Mouse (Mus musculus) G1E (cell line): Measurements from ENCODE around the gene Gm5141. TPM values are rescaled to one million over a fixed set of nuclear protein-coding genes. Genes with fewer than 3 reads are reported as not detected.

Experiments
- ATAC-seq: 2 replicates; pipeline ENCODE4 v1.8.0; 2016; ENCODE audit warnings: mild to moderate bottlenecking; ENCODE audit not compliant: insufficient number of reproducible peaks, poor library complexity, low FRiP score, severe bottlenecking; ENCODE audit errors: extremely low read depth
- DNase-seq: peaks from one replicate; pipeline ENCODE4 v3.0.0; 2012; ENCODE audit warnings: low spot score
- H3K27me3 ChIP-seq: 2 replicates; pipeline ENCODE4 v1.6.1; 2012; ENCODE audit warnings: mild to moderate bottlenecking, low read length, inconsistent platforms; ENCODE audit not compliant: insufficient read depth
- H3K36me3 ChIP-seq: replicated peaks from 2 replicates; pipeline ENCODE3; 2012; ENCODE audit warnings: mild to moderate bottlenecking, inconsistent platforms
- H3K4me1 ChIP-seq: 2 replicates; pipeline ENCODE4 v1.6.1; 2012; ENCODE audit warnings: low read depth, low read length, inconsistent platforms, mixed read lengths; ENCODE audit not compliant: insufficient read depth
- H3K4me3 ChIP-seq: 2 replicates; pipeline ENCODE4 v1.5.1; 2012; ENCODE audit warnings: low read depth, mild to moderate bottlenecking, inconsistent platforms, low read length, moderate library complexity, mixed read lengths
- H3K9me3 ChIP-seq: replicated peaks from 2 replicates; pipeline ENCODE4 v1.6.1; 2012; ENCODE audit warnings: inconsistent platforms
- CTCF ChIP-seq: IDR thresholded peaks from 2 replicates; pipeline ENCODE4 v1.5.1; 2012; ENCODE audit warnings: low read depth, low read length, inconsistent platforms, mixed read lengths
- GATA1 ChIP-seq: IDR thresholded peaks from 2 replicates; pipeline ENCODE4 v1.6.1; 2012; ENCODE audit warnings: borderline replicate concordance, low read length, inconsistent platforms, mixed read lengths
- GATA2 ChIP-seq: IDR thresholded peaks from 2 replicates; pipeline ENCODE4 v1.6.1; 2012; ENCODE audit warnings: low read depth, low read length, inconsistent platforms, borderline replicate concordance
- POLR2AphosphoS5 ChIP-seq: IDR thresholded peaks from 2 replicates; pipeline ENCODE4 v1.6.1; 2012; ENCODE audit warnings: low read depth, low read length, inconsistent platforms; ENCODE audit not compliant: insufficient replicate concordance
- TAL1 ChIP-seq: conservative IDR thresholded peaks from 2 replicates; pipeline ENCODE4 v1.6.1; 2012; ENCODE audit warnings: low read depth, low read length, inconsistent platforms, mixed read lengths
- polyA plus RNA-seq: library from polyadenylated mRNA; stranded (reverse); fragments of >175 nt; gene quantifications from 2 replicates; pipeline ENCODE4 v1.2.3, GENCODE M21; 2012
- total RNA-seq, 2 experiments: library from RNA; stranded (forward) in 1 of 2; stranded (reverse) in 1 of 2; fragments of 200-1000 nt in 1 of 2; fragments of >200 nt in 1 of 2; fragmentation: Nextera tagmentation in 1 of 2; gene quantifications; 2 replicates each; pipeline ENCODE4 v1.2.3; 2014 to 2017

Gene Gm5141
- total and polyA plus RNA-seq, 3 experiments, result 0.11 TPM; not detected in 2

DNA sequence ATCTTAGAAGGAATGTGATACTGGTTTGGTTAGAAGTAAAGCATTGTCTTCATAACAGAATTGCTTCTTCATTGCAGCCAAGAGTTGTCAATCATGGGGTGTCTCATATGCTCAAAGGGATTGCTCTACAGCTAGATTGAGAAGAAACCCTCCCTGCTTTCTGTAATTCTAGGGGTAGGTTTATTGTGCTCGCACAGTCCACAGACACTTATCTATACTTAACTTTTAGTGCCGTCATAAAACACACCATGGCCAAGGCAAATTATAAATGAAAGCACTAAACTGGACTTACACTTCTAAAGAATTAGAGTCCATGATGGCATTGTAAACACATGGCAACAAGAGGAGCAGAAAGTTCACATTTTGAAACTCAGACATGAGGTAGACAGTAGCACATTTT is 52.3 kb downstream of the Gm5141 start:
- DNase-seq, result no peak
- no peaks in the 10 kb centered on the region for H3K9me3 ChIP-seq
- no peak overlapping the region for H3K4me3 ChIP-seq
- TF ChIP-seq GATA2, result no peak
- TF ChIP-seq CTCF, result no peak
- TF ChIP-seq TAL1, result no peak
- no peak for TF ChIP-seq POLR2AphosphoS5
- no peak for TF ChIP-seq GATA1
- no peak for ATAC-seq
- no peaks in the 10 kb centered on the region for H3K27me3 ChIP-seq
- H3K36me3 ChIP-seq, result no peaks in the 10 kb centered on the region
- no peaks in the 10 kb centered on the region for H3K4me1 ChIP-seq

Other genes starting within 250 kb of the Gm5141 start
- 1.3 and 6.5 TPM in 2 replicates for gene Zfp935, start 227.3 kb downstream of the Gm5141 start, total RNA-seq (2014; fragmentation: Nextera tagmentation)
- gene Zfp935, start 227.3 kb downstream of the Gm5141 start, total RNA-seq (2017), result 0.06 TPM in 1 of 2 replicates, not detected in the other
- gene Zfp935, start 227.3 kb downstream of the Gm5141 start, polyA plus RNA-seq, result 0.29 TPM in 1 of 2 replicates, not detected in the other
- gene Zfp934, start 214.6 kb downstream of the Gm5141 start, total RNA-seq (2014; fragmentation: Nextera tagmentation), result 12.3 and 16.4 TPM in 2 replicates
- 4.8 and 8.1 TPM in 2 replicates for gene Zfp934, start 214.6 kb downstream of the Gm5141 start, total RNA-seq (2017)
- 0.14 and 0.28 TPM in 2 replicates for gene Zfp934, start 214.6 kb downstream of the Gm5141 start, polyA plus RNA-seq
- not detected in 2 replicates for gene 6720489N17Rik, start 161.6 kb downstream of the Gm5141 start, total RNA-seq (2014; fragmentation: Nextera tagmentation)
- 0.05 TPM in 1 of 2 replicates, not detected in the other for gene 6720489N17Rik, start 161.6 kb downstream of the Gm5141 start, total RNA-seq (2017)
- gene 6720489N17Rik, start 161.6 kb downstream of the Gm5141 start, polyA plus RNA-seq, result not detected in 2 replicates
- not detected in 2 replicates for gene Platr25, start 25.1 kb downstream of the Gm5141 start, total RNA-seq (2014; fragmentation: Nextera tagmentation)
- 0.29 and 0.49 TPM in 2 replicates for gene Platr25, start 25.1 kb downstream of the Gm5141 start, total RNA-seq (2017)
- gene Platr25, start 25.1 kb downstream of the Gm5141 start, polyA plus RNA-seq, result not detected in 2 replicates
- not detected in 2 replicates for gene Fbp2, start 72.6 kb upstream of the Gm5141 start, total RNA-seq (2014; fragmentation: Nextera tagmentation)
- gene Fbp2, start 72.6 kb upstream of the Gm5141 start, total RNA-seq (2017), result not detected in 2 replicates
- gene Fbp2, start 72.6 kb upstream of the Gm5141 start, polyA plus RNA-seq, result not detected in 2 replicates
- gene Fbp1, start 102.5 kb upstream of the Gm5141 start, total RNA-seq (2014; fragmentation: Nextera tagmentation), result not detected in 2 replicates
- not detected in 2 replicates for gene Fbp1, start 102.5 kb upstream of the Gm5141 start, total RNA-seq (2017)
- gene Fbp1, start 102.5 kb upstream of the Gm5141 start, polyA plus RNA-seq, result not detected in 2 replicates
- 10.1 and 14.7 TPM in 2 replicates for gene 2010111I01Rik, start 179.1 kb upstream of the Gm5141 start, total RNA-seq (2014; fragmentation: Nextera tagmentation)
- gene 2010111I01Rik, start 179.1 kb upstream of the Gm5141 start, total RNA-seq (2017), result 57.2 and 59.1 TPM in 2 replicates
- 22.2 and 32.2 TPM in 2 replicates for gene 2010111I01Rik, start 179.1 kb upstream of the Gm5141 start, polyA plus RNA-seq